Mouse (Mus musculus) adrenal gland, postnatal 10 days (tissue): ENCODE measurements around the gene Cachd1. TPM values are rescaled to one million over a fixed set of nuclear protein-coding genes. Genes with fewer than 3 reads are reported as not detected.
A peak's percentile ranks its signal among the peaks of the same experiment; 100 is the strongest.

ENCODE experiments used
- DNase-seq: peaks from one replicate; pipeline ENCODE4 v3.0.0; 2021; ENCODE audit warnings: mixed read lengths
- long read RNA-seq, 2 experiments: library from polyadenylated mRNA; stranded (forward); transcript quantifications; one replicate each; pipeline ENCODE4 v2.0.0; 2021
- total RNA-seq, 2 experiments: library from RNA; stranded (reverse); gene quantifications; 2 replicates each; pipeline ENCODE4 v1.2.3; 2021

The Cachd1 gene
- 1 to 10 TPM; 6.8 to 8.9 TPM for total RNA-seq
- long read RNA-seq, experiment 1, partial matches to known transcripts, result 3 of 3 reads
- long read RNA-seq, experiment 1, other reads (novel, unspliced or antisense), result 0 of 3 reads
- long read RNA-seq, experiment 2, result 0 reads

- DNase-seq, result peak; percentile 87
These were observed at the start of gene Cachd1 for GRCm38 (mm10) chr4:100776043-100776870. Cachd1 (plus strand) TSS chr4:100776675.

GRCm38 (mm10) chr4:100728896-100729479 is 47.5 kb upstream of the Cachd1 start:
- DNase-seq, result peak; percentile 42

- no peak for DNase-seq
These were observed 41.2 kb upstream of the Cachd1 start for GRCm38 (mm10) chr4:100735098-100735935.

- DNase-seq, result no peak
These were observed 40.5 kb upstream of the Cachd1 start for GRCm38 (mm10) chr4:100735936-100736349.

GRCm38 (mm10) chr4:100743615-100744014 is 32.9 kb upstream of the Cachd1 start:
- no peak for DNase-seq

- no peak for DNase-seq
These were observed 24.2 kb upstream of the Cachd1 start for GRCm38 (mm10) chr4:100752278-100752677.

- DNase-seq, result no peak
These were observed 20.8 kb upstream of the Cachd1 start for GRCm38 (mm10) chr4:100755632-100756031.

GRCm38 (mm10) chr4:100756499-100756898 is 20.0 kb upstream of the Cachd1 start:
- DNase-seq, result no peak

- DNase-seq, result no peak
These were observed 18.1 kb upstream of the Cachd1 start for GRCm38 (mm10) chr4:100758265-100758898.

GRCm38 (mm10) chr4:100759603-100760002 is 16.9 kb upstream of the Cachd1 start:
- DNase-seq, result no peak

GRCm38 (mm10) chr4:100760416-100760815 is 16.1 kb upstream of the Cachd1 start:
- no peak for DNase-seq

GRCm38 (mm10) chr4:100768606-100769005 is 7.9 kb upstream of the Cachd1 start:
- no peak for DNase-seq

GRCm38 (mm10) chr4:100776871-100777375 is 448 bp downstream of the Cachd1 start:
- DNase-seq, result peak; percentile 65

- peak; percentile 48 for DNase-seq
These were observed 1.0 kb downstream of the Cachd1 start for GRCm38 (mm10) chr4:100777376-100778041.

GRCm38 (mm10) chr4:100778082-100778481 is 1.6 kb downstream of the Cachd1 start:
- no peak for DNase-seq

GRCm38 (mm10) chr4:100779023-100779422 is 2.5 kb downstream of the Cachd1 start:
- no peak for DNase-seq

- DNase-seq, result no peak
These were observed 3.2 kb downstream of the Cachd1 start for GRCm38 (mm10) chr4:100779695-100780094.

GRCm38 (mm10) chr4:100780911-100781310 is 4.4 kb downstream of the Cachd1 start:
- no peak for DNase-seq

- DNase-seq, result peak; percentile 9
These were observed 5.9 kb downstream of the Cachd1 start for GRCm38 (mm10) chr4:100782348-100782747.

GRCm38 (mm10) chr4:100782891-100783290 is 6.4 kb downstream of the Cachd1 start:
- DNase-seq, result no peak

GRCm38 (mm10) chr4:100787201-100787600 is 10.7 kb downstream of the Cachd1 start:
- no peak for DNase-seq
